Mouse (Mus musculus) activated CD4-positive, CD25-positive, alpha-beta regulatory T cell, adult 4 months (primary cell): ENCODE measurements around the gene Ankrd27. TPM values are rescaled to one million over a fixed set of nuclear protein-coding genes. Genes with fewer than 3 reads are reported as not detected.
"Not testable (repeated sequence)": the region's sequence is repeated elsewhere in the genome, so short reads cannot be mapped to it uniquely, and the experiment has no call there.

Experiments
- ATAC-seq: one replicate; pipeline ENCODE4 v1.8.0; 2017
- polyA plus RNA-seq, 2 experiments: library from polyadenylated mRNA; unstranded; fragments of 100-300 nt; shearing (Covaris generic); gene quantifications; one replicate each; pipeline ENCODE4 v1.2.1; 2017

The Ankrd27 gene
- polyA plus RNA-seq = 10 to 100 TPM; 36.5 to 46.8 TPM

DNA sequence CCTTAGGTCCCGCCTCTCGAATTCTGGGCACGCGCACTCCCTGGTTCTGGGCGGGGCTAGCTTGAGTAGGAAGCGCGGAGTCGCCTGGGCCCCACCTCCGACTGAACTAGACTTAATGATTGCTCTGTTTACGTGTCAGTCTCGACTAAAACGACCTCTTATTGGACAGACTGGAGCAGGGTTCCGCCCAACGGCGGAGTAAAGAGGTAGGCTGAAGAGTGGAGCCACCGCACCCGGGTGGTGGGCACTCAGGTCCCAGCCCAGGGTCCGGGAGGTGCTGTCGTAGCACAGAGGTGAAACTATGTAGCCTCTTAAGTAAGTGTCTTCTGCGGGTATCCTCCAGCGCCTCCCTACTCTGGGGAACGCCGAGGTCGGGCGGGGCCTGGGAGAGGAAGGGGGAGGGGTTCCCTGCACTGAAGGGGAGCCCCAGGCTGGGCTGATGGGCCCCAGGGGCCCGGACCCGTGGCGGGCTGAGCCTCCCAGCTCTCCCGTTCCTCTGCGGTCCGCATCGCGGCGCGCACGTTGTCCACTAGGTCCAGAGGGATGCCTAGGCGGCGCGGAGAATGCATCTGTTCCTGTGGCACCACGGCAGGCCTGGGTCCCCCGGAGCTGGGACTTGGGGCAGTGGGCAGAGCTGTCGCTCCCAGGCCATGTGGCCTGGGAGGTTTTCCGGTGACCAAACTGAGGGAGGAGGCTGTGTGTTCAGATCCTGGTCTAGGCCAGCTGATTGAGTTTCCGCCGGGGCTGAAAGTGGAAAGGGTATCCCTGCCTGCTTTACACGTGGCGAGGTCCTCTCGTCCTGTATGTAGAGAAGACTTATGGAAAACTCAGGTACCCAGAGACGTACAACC is at the start of gene Ankrd27:
Gene Ankrd27, plus strand, starts transcription at position 190 of the 851 bp plus-strand sequence.
- peak; percentile 98 for ATAC-seq

DNA sequence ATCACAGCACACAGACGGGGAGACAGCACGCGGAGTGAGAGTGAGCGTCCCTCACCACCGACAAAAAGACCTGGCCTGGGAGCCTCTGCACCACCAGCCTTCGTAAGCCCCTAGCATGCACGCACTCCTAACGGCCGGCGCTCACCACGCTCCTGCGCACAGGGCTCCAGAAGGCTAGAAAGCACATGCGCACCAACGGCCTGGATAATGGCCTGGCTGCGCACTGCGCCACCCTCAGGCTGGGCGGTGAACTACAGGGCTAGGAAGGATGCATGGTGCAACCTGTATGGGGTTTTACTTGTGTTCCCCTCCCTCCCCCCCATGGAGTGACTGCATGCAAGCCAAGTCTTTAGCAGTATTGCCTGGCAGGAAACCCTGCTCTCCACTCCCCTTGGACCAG is 48.5 kb upstream of the Ankrd27 start, which contains the start of gene Tdrd12:
Gene Tdrd12, minus strand, starts transcription at position 184 of the 400 bp plus-strand sequence.
- no peak for ATAC-seq

- ATAC-seq = peak; percentile 59
Observed at GRCm38 (mm10) chr7:35545881-35546280, 40.2 kb upstream of the Ankrd27 start.

DNA sequence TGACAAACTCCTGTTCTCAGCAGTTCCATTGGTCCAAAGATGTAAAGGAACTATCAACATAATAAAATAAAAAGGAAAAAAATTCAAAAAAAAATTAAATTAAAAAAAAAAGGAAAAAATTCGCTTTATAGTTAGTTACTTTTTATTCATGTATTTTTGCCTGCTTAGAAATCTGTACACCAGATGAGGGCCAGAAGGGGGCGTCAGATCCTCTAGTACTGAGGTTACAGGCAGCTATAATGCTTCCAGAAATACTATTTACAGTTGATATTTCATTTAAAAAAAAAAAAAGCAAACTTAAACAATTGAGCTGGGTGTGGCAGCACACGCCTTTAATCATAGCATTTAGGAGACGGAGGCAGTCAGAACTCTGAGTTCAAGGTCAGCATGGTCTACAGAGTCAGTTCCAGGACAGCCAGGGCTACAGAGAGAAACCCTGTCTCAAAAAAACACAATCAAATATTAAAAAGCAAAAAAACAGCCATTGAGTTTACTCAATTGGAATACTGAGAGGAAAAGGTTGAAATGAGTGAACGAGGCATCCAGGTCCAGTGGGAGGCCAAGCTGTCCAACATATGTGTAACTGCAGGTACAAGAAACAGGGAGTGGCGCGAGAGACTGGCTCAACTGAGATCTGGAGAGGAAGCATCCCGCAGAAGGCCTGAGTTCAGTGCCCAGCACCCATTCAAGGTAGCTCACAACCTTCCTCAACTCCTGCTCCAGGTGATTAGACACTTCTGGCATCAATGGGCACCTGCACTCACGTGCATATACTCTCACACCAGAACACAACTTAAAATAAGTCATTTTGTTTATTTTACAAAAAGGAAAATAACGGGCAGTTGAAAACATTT is 32.1 kb upstream of the Ankrd27 start:
- ATAC-seq = no peak

DNA sequence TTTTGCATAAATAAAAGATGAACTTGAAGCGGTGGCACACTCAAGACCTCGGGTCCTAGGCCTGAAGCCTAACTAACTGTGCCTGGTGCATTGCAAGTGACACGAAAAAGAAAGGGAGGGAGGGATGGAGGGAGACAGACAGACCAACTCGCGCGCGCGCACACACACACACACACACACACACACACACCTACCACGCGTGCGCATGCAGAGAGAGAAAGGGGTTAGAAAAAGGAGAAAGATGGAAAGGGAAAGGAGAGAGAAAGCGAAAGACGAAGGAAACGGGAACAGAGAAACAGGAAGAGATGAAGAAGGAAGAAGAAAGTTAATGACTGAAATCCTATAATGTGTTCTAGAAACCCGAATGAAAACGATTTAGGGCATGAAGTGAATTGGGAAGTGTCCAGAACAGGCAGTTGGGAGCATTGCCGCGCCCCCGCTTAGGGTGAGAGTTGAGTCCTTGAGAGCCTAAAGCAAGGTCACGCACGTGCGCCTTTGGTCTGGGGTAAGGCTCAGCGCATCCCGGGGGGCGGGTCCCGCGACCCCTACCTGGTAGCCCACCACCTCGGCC is 31.4 kb upstream of the Ankrd27 start:
- peak; percentile 16 for ATAC-seq

DNA sequence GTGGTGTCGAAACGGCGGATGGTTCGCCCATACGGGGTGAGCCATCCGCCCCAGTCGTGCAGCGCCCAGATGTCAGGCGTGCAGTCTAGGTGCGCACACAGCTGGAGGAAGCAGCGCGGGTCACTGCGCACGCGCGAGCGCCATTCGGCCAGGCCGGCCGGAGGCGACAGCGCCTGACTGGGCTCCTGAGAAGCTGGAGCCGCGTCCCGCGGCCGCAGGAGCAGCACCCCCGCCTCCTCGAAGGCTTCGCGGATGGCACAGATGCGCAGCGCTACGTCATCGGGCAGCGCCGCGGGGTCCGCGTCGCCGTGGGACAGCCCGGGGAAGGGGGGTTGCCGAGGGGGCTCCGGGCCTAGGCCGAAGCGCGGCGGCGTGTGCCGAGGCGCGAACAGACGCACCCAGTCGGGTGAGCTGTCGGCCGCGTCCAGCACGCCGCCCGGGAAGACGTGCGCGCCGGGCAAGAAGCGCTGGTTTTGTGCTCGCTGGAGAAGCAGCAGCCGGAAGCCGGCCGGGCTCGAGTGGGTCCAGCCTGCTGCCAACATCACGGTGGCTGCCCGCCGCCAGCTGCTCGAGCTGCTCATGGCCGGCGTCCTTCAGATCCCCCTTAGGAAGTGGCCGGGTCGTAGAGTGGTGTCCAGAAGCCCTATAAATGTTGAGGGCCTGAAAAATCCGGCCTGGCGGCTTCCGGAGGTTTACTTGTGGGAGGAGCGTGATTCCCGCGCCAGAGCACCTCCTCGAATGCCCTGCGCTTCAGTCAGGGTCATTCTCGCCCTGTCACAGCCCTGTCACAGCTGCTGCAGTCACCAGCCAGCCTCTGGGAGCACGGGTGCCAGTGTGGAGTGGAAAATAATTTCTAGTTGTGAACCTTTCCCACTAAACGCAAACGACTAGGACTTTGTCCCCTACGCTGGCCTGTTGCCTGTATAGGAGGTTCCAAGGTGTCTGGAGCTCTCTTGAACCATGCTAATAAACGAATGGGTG is 30.5 kb upstream of the Ankrd27 start:
- peak; percentile 78 for ATAC-seq

GRCm38 (mm10) chr7:35556205-35556603 is 29.8 kb upstream of the Ankrd27 start, which contains the start of gene Nudt19:
Gene Nudt19 (minus strand): TSS chr7:35556304.
- ATAC-seq = no peak

- no peak for ATAC-seq
Observed at GRCm38 (mm10) chr7:35556905-35557304, 29.1 kb upstream of the Ankrd27 start.

DNA sequence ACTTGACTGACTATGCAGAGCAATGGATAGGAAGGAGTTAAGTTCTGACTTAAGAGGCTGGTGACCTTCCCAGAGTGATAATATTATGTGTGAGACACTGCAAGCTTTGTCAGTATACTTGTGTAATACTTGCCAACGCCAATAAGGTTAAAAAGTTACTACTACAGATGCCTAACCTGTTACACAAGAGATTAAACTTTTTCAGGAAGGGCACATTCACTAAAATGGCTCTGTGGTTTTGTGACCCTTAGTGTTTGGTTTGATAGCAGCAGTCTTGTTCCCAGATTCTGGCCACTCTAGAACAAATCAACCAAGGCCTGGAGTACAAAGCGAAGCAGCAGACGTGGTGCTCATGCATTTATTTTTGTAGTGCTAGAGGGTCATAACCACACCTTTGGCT is 28.5 kb upstream of the Ankrd27 start:
- no peak for ATAC-seq

GRCm38 (mm10) chr7:35558681-35559080 is 27.4 kb upstream of the Ankrd27 start:
- no peak for ATAC-seq

- no peak for ATAC-seq
Observed at GRCm38 (mm10) chr7:35559838-35560237, 26.2 kb upstream of the Ankrd27 start.

DNA sequence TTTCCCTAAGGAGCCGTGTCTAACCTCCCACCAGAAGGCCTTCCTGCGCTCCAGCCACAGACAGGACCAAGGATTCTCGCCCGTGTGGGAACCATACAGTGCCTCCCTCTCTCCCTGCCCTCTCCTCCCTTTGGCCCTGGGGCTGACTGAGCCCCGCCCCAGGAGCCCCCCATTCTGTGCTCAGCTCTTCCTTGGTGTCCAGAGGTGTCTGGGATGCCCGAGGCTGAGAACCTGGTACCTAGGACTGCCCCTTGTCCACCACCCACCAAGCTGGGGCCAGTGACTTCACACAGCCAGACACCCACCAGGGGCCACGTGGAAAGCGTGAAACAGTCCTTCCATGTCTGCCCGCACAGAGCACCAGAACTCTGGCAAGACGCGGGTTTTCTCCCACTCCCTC is 23.0 kb upstream of the Ankrd27 start:
- no peak for ATAC-seq

DNA sequence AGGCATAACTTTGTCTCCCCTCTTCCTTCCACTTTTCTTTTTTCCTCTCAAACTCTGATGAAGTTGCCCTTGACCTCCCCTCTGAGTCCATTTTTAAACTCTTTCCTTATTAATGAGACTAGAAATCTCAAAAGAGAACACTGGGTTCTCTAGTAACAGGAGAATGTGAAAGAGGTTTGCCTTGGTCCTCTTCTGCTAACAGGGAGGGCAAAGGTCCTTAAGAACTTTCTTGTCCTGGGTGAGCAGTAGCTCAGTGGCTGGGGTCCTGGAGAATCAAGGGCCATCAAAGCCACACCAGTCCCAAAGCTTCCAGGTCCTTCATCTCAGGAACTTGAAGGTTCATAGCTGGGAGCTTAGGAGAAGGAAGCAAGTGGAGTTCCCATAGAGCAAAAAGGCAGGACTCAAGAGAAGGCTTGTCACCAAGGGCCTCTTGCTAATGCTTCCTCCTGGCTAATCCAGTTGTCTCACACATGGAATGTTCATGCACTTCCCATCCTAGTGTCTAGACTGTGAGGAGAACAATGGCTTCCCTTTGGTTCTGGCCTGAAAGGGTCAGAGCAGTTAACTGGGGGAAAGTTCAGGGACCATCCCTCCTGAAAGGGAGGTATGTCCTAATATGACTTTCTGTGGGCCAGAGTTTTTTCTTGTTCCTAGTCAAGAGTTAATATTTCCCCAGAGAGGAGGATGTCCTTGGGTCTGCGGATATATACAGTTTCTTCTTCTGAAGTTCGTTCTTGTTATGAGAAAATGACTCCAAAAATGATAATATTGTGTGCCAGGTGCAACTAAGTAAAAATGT is 21.8 kb upstream of the Ankrd27 start:
- ATAC-seq = no peak

GRCm38 (mm10) chr7:35564872-35565271 is 21.2 kb upstream of the Ankrd27 start:
- not testable (repeated sequence) for ATAC-seq

DNA sequence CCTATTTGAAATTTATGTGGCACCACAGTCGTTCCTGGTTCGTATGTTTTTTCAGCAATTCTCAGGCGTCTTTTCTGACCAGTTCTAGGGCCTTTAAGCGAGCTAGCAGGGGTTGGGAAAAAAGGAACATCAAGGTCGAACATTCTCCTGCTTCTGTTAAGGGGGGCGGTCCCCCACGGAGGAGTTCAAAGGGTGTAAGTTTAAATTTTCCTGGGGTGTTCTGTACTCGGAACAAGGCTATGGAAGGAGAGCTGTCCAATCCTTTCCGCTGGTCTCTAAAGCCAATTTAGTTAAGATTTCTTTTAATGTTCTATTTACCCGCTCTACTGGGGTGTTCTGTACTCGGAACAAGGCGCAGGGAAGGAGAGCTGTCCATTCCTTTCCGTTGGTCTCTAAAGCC is 20.1 kb upstream of the Ankrd27 start:
- not testable (repeated sequence) for ATAC-seq

DNA sequence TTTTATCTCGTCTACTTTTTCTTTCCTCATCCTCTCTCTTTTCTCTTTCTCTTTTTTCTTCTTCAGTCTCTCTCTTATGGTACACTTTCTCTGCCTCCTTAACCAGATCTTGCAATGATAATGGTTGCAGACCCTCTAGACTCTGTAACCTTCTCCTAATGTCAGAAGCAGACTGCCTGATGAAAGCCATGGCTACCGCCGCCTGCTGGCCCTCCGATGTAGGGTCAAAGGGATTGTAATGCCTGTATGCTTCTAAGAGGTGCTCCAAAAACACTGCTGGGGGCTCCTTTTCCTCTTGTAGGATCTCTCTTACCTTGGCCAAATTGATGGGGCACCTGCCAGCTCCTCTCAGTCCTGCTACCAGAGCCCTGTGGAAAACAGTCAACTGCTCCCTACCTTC is 16.3 kb upstream of the Ankrd27 start:
- not testable (repeated sequence) for ATAC-seq

DNA sequence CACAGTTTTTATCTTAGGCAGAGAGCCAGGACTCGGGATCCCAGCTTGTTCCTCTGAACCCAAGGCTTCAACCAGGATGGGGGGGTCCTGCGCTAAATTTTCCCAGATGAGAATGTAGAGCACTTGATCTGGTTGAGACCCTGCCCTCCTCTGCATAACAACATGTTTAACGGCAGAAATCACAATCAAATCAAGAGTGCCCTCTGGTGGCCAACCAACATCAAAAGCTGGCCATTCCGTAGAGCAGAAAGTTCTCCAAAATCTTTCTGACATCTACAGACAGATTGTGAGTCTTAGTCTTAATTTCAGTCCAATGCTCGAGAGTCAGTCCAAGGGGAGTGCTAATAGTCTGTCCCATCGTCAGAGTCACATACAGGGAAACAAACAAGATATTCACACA is 15.2 kb upstream of the Ankrd27 start:
- not testable (repeated sequence) for ATAC-seq

- ATAC-seq = peak; percentile 60
Observed at GRCm38 (mm10) chr7:35579849-35580248, 6.2 kb upstream of the Ankrd27 start.

- ATAC-seq = no peak
Observed at GRCm38 (mm10) chr7:35582719-35583118, 3.3 kb upstream of the Ankrd27 start.

GRCm38 (mm10) chr7:35583476-35584025 is 2.5 kb upstream of the Ankrd27 start:
- no peak for ATAC-seq
